Mouse (Mus musculus): ENCODE results near the gene Cotl1. TPM values are rescaled to one million over a fixed set of nuclear protein-coding genes. Genes with fewer than 3 reads are reported as not detected.

Cotl1 gene
- total and polyA plus RNA-seq, 2 experiments from 2014 or later = 85.4 to 269 TPM

- H3K4me1 ChIP-seq (ENCODE audit: insufficient read depth, low read length) = peaks cover 38% of the 10 kb centered on the region
- H3K9ac ChIP-seq (replicated peaks; ENCODE audit: low read length) = no peak overlapping the region
- no peak overlapping the region for H3K4me3 ChIP-seq (ENCODE audit: low read length)
- no peaks in the 10 kb centered on the region for H3K36me3 ChIP-seq (ENCODE audit: insufficient read depth, low read length)
- H3K27ac ChIP-seq = peak overlapping the region; percentile 32; the same call in 1 of the 2 replicates
- 76% methylated on average over 13 of the region's 13 CpGs for WGBS
- ATAC-seq (no peak), DNase-seq (ENCODE audit: low spot score) (no peak)
- H3K9me3 ChIP-seq (ENCODE audit: low read length) = no peaks in the 10 kb centered on the region
- H3K4me2 ChIP-seq (ENCODE audit: low read depth, low read length) = no peak overlapping the region
- no peak for TF ChIP-seq CTCF (IDR thresholded peaks at IDR 0.05; ENCODE audit: low read depth)
- no peaks in the 10 kb centered on the region for H3K27me3 ChIP-seq (ENCODE audit: insufficient read depth, low read length)
Observed at GRCm38 (mm10) chr8:119829420-119829819, 10.9 kb downstream of the Cotl1 start.

GRCm38 (mm10) chr8:119829015-119829414 is 11.3 kb downstream of the Cotl1 start:
- Histone ChIP-seq H3K4me3 (ENCODE audit: low read length) (no peak overlapping the region), H3K27ac (peak overlapping the region; percentile 36; the same call in 1 of the 2 replicates), H3K9me3 (ENCODE audit: low read length) (no peaks in the 10 kb centered on the region), H3K9ac (replicated peaks; ENCODE audit: low read length) (no peak overlapping the region), H3K27me3 (ENCODE audit: insufficient read depth, low read length) (no peaks in the 10 kb centered on the region), H3K4me2 (ENCODE audit: low read depth, low read length) (no peak overlapping the region), H3K36me3 (ENCODE audit: insufficient read depth, low read length) (no peaks in the 10 kb centered on the region), H3K4me1 (ENCODE audit: insufficient read depth, low read length) (peaks cover 40% of the 10 kb centered on the region)
- DNase-seq (ENCODE audit: low spot score) (no peak), ATAC-seq (no peak)
- WGBS = 64% methylated on average over 10 of the region's 10 CpGs
- TF ChIP-seq CTCF (IDR thresholded peaks at IDR 0.05; ENCODE audit: low read depth) = no peak

GRCm38 (mm10) chr8:119827721-119828153 is 12.6 kb downstream of the Cotl1 start:
- Histone ChIP-seq H3K36me3 (ENCODE audit: insufficient read depth, low read length) (no peaks in the 10 kb centered on the region), H3K4me1 (ENCODE audit: insufficient read depth, low read length) (peaks cover 40% of the 10 kb centered on the region), H3K9ac (replicated peaks; ENCODE audit: low read length) (no peak overlapping the region), H3K27me3 (ENCODE audit: insufficient read depth, low read length) (no peaks in the 10 kb centered on the region), H3K4me2 (ENCODE audit: low read depth, low read length) (no peak overlapping the region), H3K27ac (no peak overlapping the region), H3K4me3 (ENCODE audit: low read length) (no peak overlapping the region), H3K9me3 (ENCODE audit: low read length) (no peaks in the 10 kb centered on the region)
- DNase-seq (ENCODE audit: low spot score) = no peak
- no peak for TF ChIP-seq CTCF (IDR thresholded peaks at IDR 0.05; ENCODE audit: low read depth)
- no peak for ATAC-seq
- 39% methylated on average over 4 of the region's 4 CpGs for WGBS

GRCm38 (mm10) chr8:119826982-119827381 is 13.4 kb downstream of the Cotl1 start:
- no peak for ATAC-seq
- Histone ChIP-seq H3K4me1 (ENCODE audit: insufficient read depth, low read length) (peaks cover 32% of the 10 kb centered on the region), H3K4me3 (ENCODE audit: low read length) (no peak overlapping the region), H3K4me2 (ENCODE audit: low read depth, low read length) (no peak overlapping the region), H3K36me3 (ENCODE audit: insufficient read depth, low read length) (no peaks in the 10 kb centered on the region), H3K9me3 (ENCODE audit: low read length) (no peaks in the 10 kb centered on the region), H3K27ac (no peak overlapping the region), H3K9ac (replicated peaks; ENCODE audit: low read length) (no peak overlapping the region), H3K27me3 (ENCODE audit: insufficient read depth, low read length) (no peaks in the 10 kb centered on the region)
- DNase-seq (ENCODE audit: low spot score) = no peak
- TF ChIP-seq CTCF (IDR thresholded peaks at IDR 0.05; ENCODE audit: low read depth) = no peak
- 87% methylated on average over 5 of the region's 5 CpGs for WGBS

GRCm38 (mm10) chr8:119825950-119826730 is 14.2 kb downstream of the Cotl1 start:
- H3K9ac ChIP-seq (replicated peaks; ENCODE audit: low read length) = no peak overlapping the region
- no peaks in the 10 kb centered on the region for H3K27me3 ChIP-seq (ENCODE audit: insufficient read depth, low read length)
- DNase-seq (ENCODE audit: low spot score) = no peak
- no peaks in the 10 kb centered on the region for H3K36me3 ChIP-seq (ENCODE audit: insufficient read depth, low read length)
- 86% methylated on average over 19 of the region's 19 CpGs for WGBS
- H3K4me1 ChIP-seq (ENCODE audit: insufficient read depth, low read length) = peaks cover 24% of the 10 kb centered on the region
- TF ChIP-seq CTCF (IDR thresholded peaks at IDR 0.05; ENCODE audit: low read depth) = no peak
- no peak overlapping the region for H3K4me2 ChIP-seq (ENCODE audit: low read depth, low read length)
- ATAC-seq = no peak
- H3K9me3 ChIP-seq (ENCODE audit: low read length) = no peaks in the 10 kb centered on the region
- no peak overlapping the region for H3K4me3 ChIP-seq (ENCODE audit: low read length)
- H3K27ac ChIP-seq = no peak overlapping the region

- Histone ChIP-seq H3K4me1 (ENCODE audit: insufficient read depth, low read length) (peaks cover 12% of the 10 kb centered on the region), H3K27me3 (ENCODE audit: insufficient read depth, low read length) (no peaks in the 10 kb centered on the region), H3K9me3 (ENCODE audit: low read length) (no peaks in the 10 kb centered on the region), H3K36me3 (ENCODE audit: insufficient read depth, low read length) (no peaks in the 10 kb centered on the region), H3K4me3 (ENCODE audit: low read length) (no peak overlapping the region), H3K27ac (peak overlapping the region; percentile 5; the same call in 1 of the 2 replicates), H3K4me2 (ENCODE audit: low read depth, low read length) (no peak overlapping the region), H3K9ac (replicated peaks; ENCODE audit: low read length) (no peak overlapping the region)
- DNase-seq (ENCODE audit: low spot score) = no peak
- TF ChIP-seq CTCF (IDR thresholded peaks at IDR 0.05; ENCODE audit: low read depth) = no peak
- 57% methylated on average over 11 of the region's 11 CpGs for WGBS
- ATAC-seq = no peak
Observed at GRCm38 (mm10) chr8:119824809-119825273, 15.5 kb downstream of the Cotl1 start.

- TF ChIP-seq CTCF (IDR thresholded peaks at IDR 0.05; ENCODE audit: low read depth) = no peak
- Histone ChIP-seq H3K4me2 (ENCODE audit: low read depth, low read length) (no peak overlapping the region), H3K36me3 (ENCODE audit: insufficient read depth, low read length) (no peaks in the 10 kb centered on the region), H3K4me3 (ENCODE audit: low read length) (no peak overlapping the region), H3K27me3 (ENCODE audit: insufficient read depth, low read length) (no peaks in the 10 kb centered on the region), H3K9ac (replicated peaks; ENCODE audit: low read length) (no peak overlapping the region), H3K4me1 (ENCODE audit: insufficient read depth, low read length) (peaks cover 11% of the 10 kb centered on the region), H3K27ac (peak overlapping the region; percentile 15; the same call in 1 of the 2 replicates), H3K9me3 (ENCODE audit: low read length) (no peaks in the 10 kb centered on the region)
- 24% methylated on average over 4 of the region's 4 CpGs for WGBS
- DNase-seq (ENCODE audit: low spot score) = peak; percentile 80
- ATAC-seq = peak; percentile 81
Observed at GRCm38 (mm10) chr8:119824100-119824499, 16.2 kb downstream of the Cotl1 start.

All from hindbrain, postnatal 0 days (tissue).